Comparison of ENCODE assay signal across 17 mouse cellular contexts in genomic region chr16:33482309-33482708, GRCm38 (mm10). TPM values are rescaled to one million over a fixed set of nuclear protein-coding genes. Genes with fewer than 3 reads are reported as not detected.
"Had no signal": no experiment of that assay in that cellular context is flagged by ENCODE, and none has a peak within 500 bp of the region (broad histone marks: within the 10 kb centered on the region; RNA-seq: fewer than 3 reads in every experiment).

No protein-coding gene starts in this region.

- H3K4me1 ChIP-seq: lung, embryonic 15.5 days; midbrain, embryonic 15.5 days; neural tube, embryonic 12.5 days; stomach, embryonic 15.5 days had no signal

- DNase-seq: lung, adult 2 months; lung, postnatal 14 days; lung, postnatal 36 days; right cerebral cortex, postnatal 14 days; thymus, adult 2 months; thymus, postnatal 25 days; thymus, postnatal 4 days had no signal

- H3K9me3 ChIP-seq: lung, embryonic 15.5 days; megakaryocyte, embryonic 14.5 days; midbrain, embryonic 13.5 days; midbrain, embryonic 15.5 days; neural tube, embryonic 12.5 days; stomach, embryonic 15.5 days had no signal

- H3K36me3 ChIP-seq: midbrain, embryonic 15.5 days; stomach, embryonic 15.5 days had no signal

- H3K9ac ChIP-seq: lung, embryonic 15.5 days; midbrain, embryonic 13.5 days; midbrain, embryonic 15.5 days; neural tube, embryonic 12.5 days; stomach, embryonic 15.5 days had no signal

- H3K27ac ChIP-seq: lung, embryonic 15.5 days; macrophage; midbrain, embryonic 13.5 days; midbrain, embryonic 15.5 days; neural tube, embryonic 12.5 days; stomach, embryonic 15.5 days; stomach, postnatal 0 days had no signal

- H3K27me3 ChIP-seq: lung, embryonic 15.5 days; megakaryocyte, embryonic 14.5 days; midbrain, embryonic 13.5 days; midbrain, embryonic 15.5 days; neural tube, embryonic 12.5 days; stomach, embryonic 15.5 days had no signal

- H3K4me3 ChIP-seq: lung, embryonic 15.5 days; megakaryocyte, embryonic 14.5 days; midbrain, embryonic 13.5 days; midbrain, embryonic 15.5 days; neural tube, embryonic 12.5 days; stomach, embryonic 15.5 days had no signal

RNA-seq across cellular contexts. Expression of gene Slc12a8, which starts 34.8 kb away (rescaled TPM):
- total RNA-seq: megakaryocyte progenitor cell, adult 5-6 weeks; monocyte, adult 5-6 weeks had no signal
- polyA plus RNA-seq: macrophage had no signal
